Mouse (Mus musculus) hindbrain, embryonic 15.5 days (tissue): ENCODE measurements around the gene Shisa6. TPM values are rescaled to one million over a fixed set of nuclear protein-coding genes. Genes with fewer than 3 reads are reported as not detected.

Source experiments
- ATAC-seq: fragments of 200-750 bp; cut with Nextera tagmentation; 2 replicates; pipeline ENCODE4 v1.8.0; 2017; ENCODE audit warnings: low read depth, moderate number of reproducible peaks, moderate TSS enrichment; ENCODE audit not compliant: low FRiP score
- H3K27ac ChIP-seq: fragments of 300-500 bp; sonication (generic); replicated peaks from 2 replicates; pipeline ENCODE4 v1.5.1; 2015; ENCODE audit warnings: mild to moderate bottlenecking, inconsistent platforms
- H3K27me3 ChIP-seq: fragments of 300-500 bp; sonication (generic); 2 replicates; pipeline ENCODE4 v1.6.1; 2015; ENCODE audit warnings: control low read depth, inconsistent platforms
- H3K36me3 ChIP-seq: fragments of 300-500 bp; sonication (generic); 2 replicates; pipeline ENCODE4 v1.6.1; 2015; ENCODE audit warnings: control low read depth, inconsistent platforms
- H3K4me1 ChIP-seq: fragments of 300-500 bp; sonication (generic); replicated peaks from 2 replicates; pipeline ENCODE4 v1.6.1; 2015; ENCODE audit warnings: control low read depth, inconsistent platforms
- H3K4me2 ChIP-seq: fragments of 300-500 bp; sonication (generic); 2 replicates; pipeline ENCODE4 v1.6.1; 2015; ENCODE audit warnings: moderate library complexity, mild to moderate bottlenecking, inconsistent platforms
- H3K4me3 ChIP-seq: fragments of 300-500 bp; sonication (generic); 2 replicates; pipeline ENCODE4 v1.5.1; 2015; ENCODE audit warnings: mild to moderate bottlenecking, inconsistent platforms
- H3K9ac ChIP-seq: fragments of 300-500 bp; sonication (generic); 2 replicates; pipeline ENCODE4 v1.6.1; 2015; ENCODE audit warnings: inconsistent platforms
- H3K9me3 ChIP-seq: fragments of 300-500 bp; sonication (generic); 2 replicates; pipeline ENCODE4 v1.6.1; 2016; ENCODE audit warnings: control low read depth, inconsistent platforms
- WGBS: fragments of 180-500 bp; shearing (Covaris S2); methylation state at CpG from one replicate; pipeline ENCODE4 v1.1.7; 2015; 5-methylcytosine and 5-hydroxymethylcytosine counted together
- polyA plus RNA-seq: library from polyadenylated mRNA; unstranded; fragments of >200 nt; fragmentation: Nextera tagmentation; extraction: Ambion mirVana; gene quantifications from 2 replicates; pipeline ENCODE4 v1.2.1, GENCODE M21; 2015

Gene Shisa6
- polyA plus RNA-seq, 1 experiment from 2014 or later, result 5.3 TPM

DNA sequence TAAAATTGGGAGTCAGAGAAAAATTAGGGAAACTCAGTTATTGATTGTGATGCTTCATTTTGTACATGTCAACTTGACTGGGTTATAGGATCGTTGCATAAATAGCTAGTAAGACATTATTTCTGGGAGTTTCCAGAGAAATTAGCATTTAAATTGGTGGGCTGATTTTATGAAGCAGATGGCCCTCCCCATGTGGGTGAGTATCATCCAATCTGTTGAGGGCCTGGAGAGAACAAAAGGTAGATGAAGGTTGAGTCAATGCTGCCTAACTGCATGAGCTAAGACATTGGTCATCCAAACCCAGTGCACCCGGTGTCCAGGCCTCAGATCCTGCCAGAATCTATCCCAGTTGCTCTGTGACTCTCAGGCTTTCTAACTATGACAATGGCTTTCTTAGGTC is 337.6 kb downstream of the Shisa6 start:
- H3K4me3 ChIP-seq, result no peak overlapping the region
- ATAC-seq, result no peak
- WGBS, result 54% methylated on average over 2 of the region's 2 CpGs

GRCm38 (mm10) chr11:66177781-66178180 is 348.0 kb downstream of the Shisa6 start:
- no peaks in the 10 kb centered on the region for H3K4me1 ChIP-seq
- 68% methylated on average over 2 of the region's 2 CpGs for WGBS
- no peak for ATAC-seq

More for the DNA sequence above, 337.6 kb downstream of the Shisa6 start:
- Histone ChIP-seq H3K36me3 (no peaks in the 10 kb centered on the region), H3K9me3 (no peaks in the 10 kb centered on the region), H3K4me2 (no peak overlapping the region), H3K27me3 (no peaks in the 10 kb centered on the region), H3K9ac (no peak overlapping the region), H3K27ac (0 out of 2 replicates have a peak overlapping the region, but pooled peaks have one; percentile 10), H3K4me1 (no peaks in the 10 kb centered on the region)

GRCm38 (mm10) chr11:66167801-66168651 is 357.7 kb downstream of the Shisa6 start, which contains the start of gene Dnah9:
Gene Dnah9 (minus strand): TSS chr11:66168551.
- peak within 1 kb of the TSS; percentile 68 for H3K4me3 ChIP-seq

More at GRCm38 (mm10) chr11:66177781-66178180, 348.0 kb downstream of the Shisa6 start:
- Histone ChIP-seq H3K4me3 (no peak overlapping the region), H3K9ac (no peak overlapping the region), H3K9me3 (no peaks in the 10 kb centered on the region; the same call in 1 of the 2 replicates), H3K4me2 (no peak overlapping the region), H3K27me3 (no peaks in the 10 kb centered on the region), H3K27ac (no peak overlapping the region), H3K36me3 (no peaks in the 10 kb centered on the region)

GRCm38 (mm10) chr11:66164022-66164421 is 361.7 kb downstream of the Shisa6 start:
- WGBS, result 90% methylated on average over 2 of the region's 2 CpGs
- no peak overlapping the region for H3K9ac ChIP-seq
- ATAC-seq, result no peak
- no peak overlapping the region for H3K4me3 ChIP-seq
- H3K36me3 ChIP-seq, result no peaks in the 10 kb centered on the region
- no peak overlapping the region for H3K4me2 ChIP-seq
- peaks cover 11% of the 10 kb centered on the region for H3K4me1 ChIP-seq
- no peaks in the 10 kb centered on the region for H3K27me3 ChIP-seq
- no peaks in the 10 kb centered on the region for H3K9me3 ChIP-seq
- H3K27ac ChIP-seq, result no peak overlapping the region

More at GRCm38 (mm10) chr11:66167801-66168651, 357.7 kb downstream of the Shisa6 start, which contains the start of gene Dnah9:
- Histone ChIP-seq H3K9me3 (no peaks in the 10 kb centered on the region), H3K4me1 (peaks cover 13% of the 10 kb centered on the region), H3K36me3 (no peaks in the 10 kb centered on the region), H3K27ac (peak within 1 kb of the TSS; percentile 87), H3K4me2 (peak within 1 kb of the TSS; percentile 95), H3K9ac (peak within 1 kb of the TSS; percentile 68), H3K27me3 (no peaks in the 10 kb centered on the region)
- ATAC-seq, result peak; percentile 96
- WGBS, result under 1% methylated on average over 53 of the region's 53 CpGs
